Mouse (Mus musculus): ENCODE results near the gene Gm9573. TPM values are rescaled to one million over a fixed set of nuclear protein-coding genes. Genes with fewer than 3 reads are reported as not detected.

Gene Gm9573
- polyA plus RNA-seq, 1 experiment from 2014 or later = not detected

DNA sequence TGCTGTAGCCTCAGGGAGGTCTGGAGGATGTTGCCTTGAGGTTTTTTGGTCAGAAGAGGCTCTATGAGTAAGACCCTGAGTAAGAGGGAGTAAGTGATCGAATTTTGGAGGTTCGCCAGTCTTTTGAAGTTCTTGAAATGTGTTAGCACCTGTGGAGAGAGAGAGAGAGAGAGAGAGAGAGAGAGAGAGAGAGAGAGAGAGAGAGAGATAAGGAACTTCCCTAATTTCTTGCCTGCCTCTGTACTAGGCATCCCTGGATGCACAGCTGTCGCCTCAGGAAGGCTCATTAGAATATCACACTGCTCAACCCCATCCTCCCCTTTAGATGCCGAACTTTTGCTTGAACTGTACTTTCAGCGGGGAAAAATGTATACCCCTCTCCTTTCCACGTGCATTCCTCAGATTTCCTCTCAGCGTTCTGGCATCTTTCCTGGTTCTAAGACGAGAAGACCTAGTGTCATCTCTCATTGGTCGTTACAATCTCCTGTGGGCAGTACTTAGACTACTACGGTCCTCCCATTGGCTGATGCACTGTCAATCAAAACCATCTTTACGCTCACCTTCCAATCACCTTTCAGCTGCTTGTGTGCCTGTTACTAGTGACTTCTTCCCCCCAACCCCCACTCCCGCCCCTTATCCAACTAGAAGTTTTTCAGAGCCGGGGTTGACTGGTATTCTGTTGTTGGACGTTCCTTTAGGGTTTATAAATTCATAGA, 12.2 kb upstream of the Gm9573 start:
- Histone ChIP-seq H3K9me3 (no peaks in the 10 kb centered on the region), H3K4me3 (peak overlapping the region; percentile 25), H3K36me3 (replicated peaks) (no peaks in the 10 kb centered on the region), H3K27me3 (ENCODE audit: poor library complexity, severe bottlenecking) (peaks cover 11% of the 10 kb centered on the region), H3K4me1 (peaks cover 11% of the 10 kb centered on the region), H3K27ac (no peak overlapping the region)
- 32% methylated on average over 14 of the region's 14 CpGs for WGBS
- peak; percentile 29 for DNase-seq (ENCODE audit: extremely low spot score, low spot score)

DNA sequence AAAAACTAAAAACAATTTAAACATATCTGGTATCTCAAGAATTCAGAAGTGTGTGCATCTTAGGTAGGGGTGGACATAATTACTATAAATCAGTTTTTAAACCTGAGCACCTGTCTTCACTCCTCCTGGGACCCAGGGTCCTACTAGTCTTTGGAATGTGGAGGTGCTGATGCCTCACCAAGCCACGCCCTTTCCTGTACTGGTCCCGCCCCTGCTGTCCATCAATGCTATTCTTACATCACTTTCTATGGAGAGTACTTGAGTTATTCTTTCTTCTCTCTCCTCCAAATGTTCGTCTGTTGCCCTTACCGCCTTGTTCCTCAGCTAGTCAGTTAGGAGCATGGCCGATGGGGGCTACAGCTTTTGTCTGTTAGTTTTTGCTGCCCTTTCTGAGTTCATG, 9.9 kb upstream of the Gm9573 start:
- 37% methylated on average over 5 of the region's 5 CpGs for WGBS
- H3K9me3 ChIP-seq = no peaks in the 10 kb centered on the region
- peaks cover 11% of the 10 kb centered on the region; the same call in 1 of the 2 replicates for H3K27me3 ChIP-seq (ENCODE audit: poor library complexity, severe bottlenecking)
- H3K27ac ChIP-seq = no peak overlapping the region
- no peaks in the 10 kb centered on the region for H3K36me3 ChIP-seq (replicated peaks)
- H3K4me3 ChIP-seq = peak overlapping the region; percentile 51; the same call in 1 of the 2 replicates
- H3K4me1 ChIP-seq = peaks cover 11% of the 10 kb centered on the region
- no peak for DNase-seq (ENCODE audit: extremely low spot score, low spot score)

DNA sequence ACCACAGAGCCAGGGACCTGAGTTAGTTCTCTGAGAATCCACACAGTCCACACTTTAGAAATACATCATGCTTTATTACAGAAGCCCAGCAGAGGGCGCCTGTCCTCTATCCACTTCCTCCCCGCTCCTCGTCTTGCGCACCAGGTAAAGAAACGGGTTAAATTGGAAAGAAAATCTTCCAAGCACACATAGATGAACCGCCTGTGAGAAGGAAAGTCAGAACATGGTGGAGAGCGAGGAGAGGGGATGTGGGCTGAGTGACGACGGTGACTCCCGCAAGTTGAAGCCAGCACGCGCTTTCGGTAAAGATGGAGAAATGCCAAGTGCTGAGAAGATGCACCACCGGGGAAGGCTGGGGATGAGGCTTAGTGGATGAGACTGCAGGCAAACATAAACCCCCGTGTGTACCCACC, 9.3 kb upstream of the Gm9573 start:
- peaks cover 11% of the 10 kb centered on the region for H3K4me1 ChIP-seq

DNA sequence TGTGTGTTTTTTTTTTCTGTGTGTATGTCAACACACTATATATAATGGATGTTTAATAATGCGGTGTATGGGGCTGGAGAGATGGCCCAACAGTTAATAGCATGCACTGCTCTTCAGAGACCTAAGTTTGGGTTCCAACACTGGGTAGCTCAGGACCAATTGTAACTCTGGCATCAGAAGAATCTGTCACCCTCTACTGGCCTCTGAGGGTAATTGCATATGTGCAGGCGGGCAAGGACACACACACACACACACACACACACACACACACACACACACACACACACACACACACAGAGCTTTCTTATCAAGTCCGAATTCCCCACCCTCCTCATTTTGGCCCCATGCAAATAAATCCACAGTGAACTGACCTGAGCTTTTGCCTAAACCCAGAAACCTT, 8.8 kb upstream of the Gm9573 start:
- DNase-seq (ENCODE audit: extremely low spot score, low spot score) = no peak
- H3K27me3 ChIP-seq (ENCODE audit: poor library complexity, severe bottlenecking) = peaks cover 11% of the 10 kb centered on the region; the same call in 1 of the 2 replicates
- 79% methylated on average over 3 of the region's 3 CpGs for WGBS
- H3K4me1 ChIP-seq = peaks cover 11% of the 10 kb centered on the region
- no peak overlapping the region for H3K4me3 ChIP-seq
- no peak overlapping the region for H3K27ac ChIP-seq
- no peaks in the 10 kb centered on the region for H3K36me3 ChIP-seq (replicated peaks)
- H3K9me3 ChIP-seq = no peaks in the 10 kb centered on the region

More for the DNA sequence above, 9.3 kb upstream of the Gm9573 start:
- no peaks in the 10 kb centered on the region for H3K36me3 ChIP-seq (replicated peaks)
- no peaks in the 10 kb centered on the region for H3K9me3 ChIP-seq
- H3K27ac ChIP-seq = peak overlapping the region; percentile 60
- DNase-seq (ENCODE audit: extremely low spot score, low spot score) = peak; percentile 74
- H3K27me3 ChIP-seq (ENCODE audit: poor library complexity, severe bottlenecking) = peaks cover 11% of the 10 kb centered on the region; the same call in 1 of the 2 replicates
- WGBS = 4% methylated on average over 15 of the region's 15 CpGs
- H3K4me3 ChIP-seq = peak overlapping the region; percentile 51

DNA sequence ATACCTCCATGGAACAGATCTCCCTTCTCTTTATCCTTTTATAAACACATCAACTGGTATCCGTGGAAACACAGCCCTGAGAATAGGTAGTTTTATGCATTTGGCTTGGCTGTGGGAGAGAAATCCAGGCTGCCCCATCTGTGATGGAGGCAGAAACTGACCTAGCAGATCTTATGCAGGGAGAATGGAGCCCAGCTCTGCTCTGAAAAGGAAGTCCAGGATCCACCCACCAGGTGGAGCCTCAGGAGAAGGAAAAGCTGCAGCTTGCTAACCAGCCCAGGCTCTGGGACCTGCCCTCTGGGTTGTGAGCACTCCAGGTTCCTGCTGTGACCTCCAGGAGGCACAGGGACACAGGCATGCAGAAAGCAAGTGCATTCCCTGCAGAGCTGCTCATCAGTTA, 7.6 kb upstream of the Gm9573 start:
- WGBS = 14% methylated on average over 1 of the region's 1 CpGs
- Histone ChIP-seq H3K36me3 (replicated peaks) (no peaks in the 10 kb centered on the region), H3K4me1 (peaks cover 11% of the 10 kb centered on the region), H3K4me3 (no peak overlapping the region), H3K9me3 (no peaks in the 10 kb centered on the region), H3K27ac (no peak overlapping the region), H3K27me3 (ENCODE audit: poor library complexity, severe bottlenecking) (peaks cover 11% of the 10 kb centered on the region; the same call in 1 of the 2 replicates)
- peak; percentile 33 for DNase-seq (ENCODE audit: extremely low spot score, low spot score)

DNA sequence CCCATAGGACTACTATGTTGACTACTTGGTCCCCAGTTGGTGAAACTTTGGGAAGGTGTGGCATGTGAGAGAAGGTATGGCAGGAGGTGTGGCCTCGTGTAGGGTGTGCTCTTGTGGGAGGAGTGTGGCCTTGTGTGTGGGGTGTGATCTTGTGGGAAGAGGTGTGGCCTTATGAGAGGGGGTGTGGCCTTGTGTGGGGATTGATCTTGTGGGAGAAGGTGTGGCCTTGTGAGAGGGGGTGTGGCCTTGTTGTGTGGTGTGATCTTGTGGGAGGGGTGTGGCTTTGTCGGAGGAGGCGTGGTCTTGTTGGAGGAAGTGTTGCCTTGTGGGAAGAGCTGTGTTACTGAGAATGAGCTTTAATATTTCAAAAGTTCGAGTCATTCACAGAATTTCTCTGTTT, 9.3 kb downstream of the Gm9573 start:
- Histone ChIP-seq H3K4me3 (no peak overlapping the region), H3K27ac (no peak overlapping the region), H3K27me3 (ENCODE audit: poor library complexity, severe bottlenecking) (no peaks in the 10 kb centered on the region), H3K4me1 (no peaks in the 10 kb centered on the region), H3K36me3 (replicated peaks) (no peaks in the 10 kb centered on the region), H3K9me3 (peaks cover 3% of the 10 kb centered on the region; the same call in 1 of the 2 replicates)
- 83% methylated on average over 4 of the region's 4 CpGs for WGBS
- DNase-seq (ENCODE audit: extremely low spot score, low spot score) = no peak

DNA sequence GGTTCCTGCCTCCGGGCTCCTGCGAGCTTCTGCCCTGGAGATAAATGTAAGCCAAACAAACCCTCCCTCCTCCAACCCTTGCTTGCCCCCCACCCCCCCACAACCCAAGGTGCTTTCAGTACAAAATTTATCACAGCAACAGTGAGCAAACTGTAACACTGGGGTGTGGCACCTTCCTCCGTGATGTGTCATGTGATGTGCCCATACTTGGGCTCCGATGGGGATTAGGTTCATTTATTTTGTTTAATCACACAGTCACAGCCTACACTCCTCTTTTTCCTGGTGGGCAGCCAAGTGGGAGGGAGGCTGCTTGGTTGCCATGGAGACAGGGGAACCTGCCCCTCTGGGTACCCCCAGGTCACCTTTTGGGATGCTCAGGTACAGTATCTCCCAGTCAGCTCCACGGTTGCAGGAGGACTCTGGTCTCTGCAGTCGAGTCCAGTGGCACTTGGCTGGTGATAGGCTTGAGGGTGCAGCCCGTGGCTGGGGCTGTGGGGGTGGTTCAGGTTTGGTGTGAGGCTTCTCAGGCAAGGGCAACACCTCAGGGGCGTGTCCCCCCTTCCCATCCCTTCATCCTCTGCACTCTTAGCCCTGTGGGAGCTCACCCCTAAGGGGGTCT, 24.6 kb downstream of the Gm9573 start:
- 59% methylated on average over 8 of the region's 8 CpGs for WGBS
- H3K27ac ChIP-seq = no peak overlapping the region

DNA sequence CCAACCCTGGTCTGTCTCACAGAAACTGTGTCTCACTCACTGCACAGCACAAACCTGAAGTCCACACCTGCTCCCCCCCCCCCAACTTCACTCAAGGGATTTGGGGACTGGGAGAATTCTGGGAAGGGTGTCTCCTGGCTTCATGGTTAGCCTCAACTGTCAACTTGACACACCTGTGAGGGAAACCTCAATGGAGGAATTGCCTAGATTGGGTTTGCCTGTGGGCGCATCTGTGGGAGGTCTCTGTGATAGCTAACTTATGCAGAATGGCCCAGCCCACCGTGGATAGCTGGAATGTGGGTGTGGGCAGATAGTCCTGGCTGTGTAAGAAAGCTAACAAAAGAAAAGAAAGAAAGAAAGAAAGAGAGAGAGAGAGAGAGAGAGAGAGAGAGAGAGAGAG, 25.2 kb downstream of the Gm9573 start, which contains the start of gene Sfta2:
Gene Sfta2, plus strand, starts transcription at position 301 of the 400 bp plus-strand sequence.
- no peak for DNase-seq (ENCODE audit: extremely low spot score, low spot score)
- no peak within 1 kb of the TSS for H3K27ac ChIP-seq
- H3K27me3 ChIP-seq (ENCODE audit: poor library complexity, severe bottlenecking) = no peaks in the 10 kb centered on the region
- no peaks in the 10 kb centered on the region for H3K36me3 ChIP-seq (replicated peaks)
- WGBS = 67% methylated on average over 2 of the region's 2 CpGs
- H3K4me1 ChIP-seq = 0 out of 2 replicates have a peak, but pooled peaks cover 10% of the 10 kb centered on the region
- peaks cover 6% of the 10 kb centered on the region; the same call in 1 of the 2 replicates for H3K9me3 ChIP-seq
- H3K4me3 ChIP-seq = no peak within 1 kb of the TSS

More for the DNA sequence above, 24.6 kb downstream of the Gm9573 start:
- Histone ChIP-seq H3K4me1 (0 out of 2 replicates have a peak, but pooled peaks cover 10% of the 10 kb centered on the region), H3K27me3 (ENCODE audit: poor library complexity, severe bottlenecking) (no peaks in the 10 kb centered on the region), H3K9me3 (peaks cover 6% of the 10 kb centered on the region; the same call in 1 of the 2 replicates), H3K4me3 (no peak overlapping the region), H3K36me3 (replicated peaks) (no peaks in the 10 kb centered on the region)
- no peak for DNase-seq (ENCODE audit: extremely low spot score, low spot score)

DNA sequence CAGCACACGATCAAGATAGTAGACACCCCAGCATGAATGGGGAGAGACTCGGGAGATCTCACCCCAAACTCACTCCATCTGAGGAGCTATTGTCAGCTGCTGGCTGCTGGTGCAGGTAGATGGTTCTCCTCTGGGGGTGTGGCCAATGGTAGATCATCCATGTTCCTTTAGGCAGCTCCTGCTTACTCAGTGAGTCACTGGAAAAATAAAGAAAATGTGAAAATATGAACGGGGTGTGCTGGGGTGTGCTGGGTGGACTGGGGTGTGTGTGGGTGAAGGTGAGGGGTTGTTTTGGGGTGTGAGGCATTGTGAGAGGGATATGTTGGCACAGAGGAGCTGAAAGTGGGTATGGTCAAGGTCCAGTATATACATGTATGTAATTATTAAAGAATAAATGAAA, 29.0 kb downstream of the Gm9573 start:
- H3K27me3 ChIP-seq (ENCODE audit: poor library complexity, severe bottlenecking) = no peaks in the 10 kb centered on the region
- H3K27ac ChIP-seq = no peak overlapping the region
- 90% methylated on average over 3 of the region's 3 CpGs for WGBS
- DNase-seq (ENCODE audit: extremely low spot score, low spot score) = no peak
- no peak overlapping the region for H3K4me3 ChIP-seq
- peaks cover 6% of the 10 kb centered on the region; the same call in 1 of the 2 replicates for H3K9me3 ChIP-seq
- H3K36me3 ChIP-seq (replicated peaks) = no peaks in the 10 kb centered on the region
- H3K4me1 ChIP-seq = 0 out of 2 replicates have a peak, but pooled peaks cover 10% of the 10 kb centered on the region

DNA sequence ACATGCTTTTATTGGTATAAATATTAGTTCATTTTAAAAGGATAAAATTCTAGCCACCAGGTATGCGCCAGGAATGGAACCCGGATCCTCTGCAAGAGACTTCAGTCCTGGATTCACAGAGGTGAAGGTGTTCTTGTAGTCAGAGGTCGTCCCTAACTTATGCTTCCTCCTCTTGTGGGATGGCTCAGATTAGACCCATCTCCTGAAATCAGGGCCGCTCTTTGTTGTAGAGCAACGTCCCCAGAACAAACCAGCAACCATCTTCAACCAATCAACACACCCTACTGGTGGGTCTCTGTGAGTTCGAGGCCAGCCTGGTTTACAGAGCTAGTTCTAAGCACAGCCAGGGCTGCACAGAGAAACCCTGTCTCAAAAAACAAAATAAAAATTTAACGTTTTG, 32.0 kb downstream of the Gm9573 start:
- Histone ChIP-seq H3K27me3 (ENCODE audit: poor library complexity, severe bottlenecking) (no peaks in the 10 kb centered on the region), H3K4me1 (0 out of 2 replicates have a peak, but pooled peaks cover 3% of the 10 kb centered on the region), H3K36me3 (replicated peaks) (no peaks in the 10 kb centered on the region), H3K27ac (no peak overlapping the region), H3K4me3 (no peak overlapping the region), H3K9me3 (peaks cover 6% of the 10 kb centered on the region; the same call in 1 of the 2 replicates)
- no peak for DNase-seq (ENCODE audit: extremely low spot score, low spot score)
- WGBS = 83% methylated on average over 7 of the region's 7 CpGs

DNA sequence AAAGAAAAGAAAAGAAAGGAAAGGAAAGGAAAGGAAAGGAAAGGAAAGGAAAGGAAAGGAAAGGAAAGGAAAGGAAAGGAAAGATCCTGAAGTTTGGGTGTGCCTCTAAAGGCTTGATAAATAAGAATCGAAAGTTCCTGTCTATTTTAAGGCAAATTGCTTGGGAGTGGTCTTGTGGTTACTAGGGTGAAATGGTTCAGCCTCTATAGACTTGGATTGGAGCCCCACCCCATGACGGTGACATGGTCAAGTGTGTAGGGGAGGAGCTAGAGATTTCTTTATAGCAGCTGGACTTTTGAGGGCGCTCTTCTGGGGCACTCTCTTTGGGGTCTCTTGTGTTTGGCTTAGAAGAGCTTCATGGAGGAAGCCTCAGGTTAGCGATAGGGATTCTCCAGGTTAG, 32.7 kb downstream of the Gm9573 start:
- 43% methylated on average over 4 of the region's 4 CpGs for WGBS
- H3K4me1 ChIP-seq = 0 out of 2 replicates have a peak, but pooled peaks cover 3% of the 10 kb centered on the region
- H3K27me3 ChIP-seq (ENCODE audit: poor library complexity, severe bottlenecking) = no peaks in the 10 kb centered on the region
- peaks cover 6% of the 10 kb centered on the region; the same call in 1 of the 2 replicates for H3K9me3 ChIP-seq
- DNase-seq (ENCODE audit: extremely low spot score, low spot score) = no peak
- H3K4me3 ChIP-seq = no peak overlapping the region
- H3K36me3 ChIP-seq (replicated peaks) = no peaks in the 10 kb centered on the region
- H3K27ac ChIP-seq = no peak overlapping the region

DNA sequence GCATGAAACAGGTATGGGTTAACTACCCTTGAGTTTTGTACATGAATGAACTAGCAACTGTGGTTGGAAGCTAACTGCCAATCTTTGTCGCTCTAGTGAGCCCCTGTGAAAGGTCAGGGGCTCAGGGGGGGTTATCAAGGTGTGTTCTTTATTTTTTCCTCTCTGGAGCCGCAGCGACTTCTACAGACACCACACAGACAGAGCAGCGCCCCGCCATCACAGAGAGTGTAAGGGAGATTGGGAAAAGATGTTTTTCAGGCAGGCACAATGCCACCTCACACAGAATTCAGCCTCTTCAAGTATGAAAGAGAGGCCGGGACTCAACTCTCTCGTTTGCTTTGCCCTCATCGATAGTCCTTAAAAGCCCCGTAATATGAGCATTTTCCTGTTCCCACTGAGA, 34.3 kb downstream of the Gm9573 start:
- Histone ChIP-seq H3K9me3 (peaks cover 8% of the 10 kb centered on the region), H3K27ac (no peak overlapping the region), H3K4me1 (peaks cover 8% of the 10 kb centered on the region), H3K36me3 (replicated peaks) (no peaks in the 10 kb centered on the region), H3K27me3 (ENCODE audit: poor library complexity, severe bottlenecking) (no peaks in the 10 kb centered on the region), H3K4me3 (no peak overlapping the region)
- DNase-seq (ENCODE audit: extremely low spot score, low spot score) = no peak
- 90% methylated on average over 9 of the region's 9 CpGs for WGBS

DNA sequence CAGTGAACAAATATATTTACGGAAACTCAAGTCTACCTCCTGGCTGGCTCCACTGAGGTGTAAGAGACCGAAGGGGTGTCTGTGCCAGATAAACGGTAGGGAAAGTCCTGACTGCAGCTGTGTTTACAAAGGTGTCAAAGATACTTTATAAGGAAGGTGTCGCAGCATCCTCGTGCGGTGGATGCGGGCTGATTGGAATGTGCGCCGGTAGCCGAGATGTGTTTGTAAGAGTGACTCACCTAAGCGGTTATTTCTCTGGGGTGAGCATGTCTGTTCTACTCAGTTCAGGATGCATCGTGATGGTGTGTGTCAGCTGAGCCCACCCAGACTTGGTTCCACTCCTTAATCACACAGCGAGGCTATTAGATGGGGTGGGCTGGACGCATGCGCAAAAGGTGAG, 34.7 kb downstream of the Gm9573 start:
- Histone ChIP-seq H3K27ac (no peak overlapping the region), H3K4me3 (no peak overlapping the region), H3K27me3 (ENCODE audit: poor library complexity, severe bottlenecking) (no peaks in the 10 kb centered on the region), H3K4me1 (peaks cover 8% of the 10 kb centered on the region), H3K36me3 (replicated peaks) (no peaks in the 10 kb centered on the region), H3K9me3 (peaks cover 5% of the 10 kb centered on the region)
- 94% methylated on average over 15 of the region's 15 CpGs for WGBS
- DNase-seq (ENCODE audit: extremely low spot score, low spot score) = no peak
